Mouse (Mus musculus): Measurements from ENCODE around the gene BC025920.

- TF ChIP-seq CTCF (IDR thresholded peaks at IDR 0.05; ENCODE audit: control insufficient read depth, insufficient read depth, insufficient read length), result no peak
- no peak for TF ChIP-seq USF1 (IDR thresholded peaks at IDR 0.05; ENCODE audit: low read depth)
- TF ChIP-seq MYOG (IDR thresholded peaks at IDR 0.05; ENCODE audit: control insufficient read depth, extremely low read depth, insufficient read length), result no peak
- TF ChIP-seq CEBPB (IDR thresholded peaks at IDR 0.05; ENCODE audit: low read depth), result no peak
- no peak for TF ChIP-seq FOSL1 (IDR thresholded peaks at IDR 0.05; ENCODE audit: insufficient read depth, low read length, poor library complexity, severe bottlenecking)
Observed at GRCm38 (mm10) chr10:81628390-81628789, 22.3 kb downstream of the BC025920 start, which contains the start of gene Ankrd24.
